Mouse (Mus musculus): ENCODE measurements around the gene Tdgf1.

Tdgf1 gene

DNA sequence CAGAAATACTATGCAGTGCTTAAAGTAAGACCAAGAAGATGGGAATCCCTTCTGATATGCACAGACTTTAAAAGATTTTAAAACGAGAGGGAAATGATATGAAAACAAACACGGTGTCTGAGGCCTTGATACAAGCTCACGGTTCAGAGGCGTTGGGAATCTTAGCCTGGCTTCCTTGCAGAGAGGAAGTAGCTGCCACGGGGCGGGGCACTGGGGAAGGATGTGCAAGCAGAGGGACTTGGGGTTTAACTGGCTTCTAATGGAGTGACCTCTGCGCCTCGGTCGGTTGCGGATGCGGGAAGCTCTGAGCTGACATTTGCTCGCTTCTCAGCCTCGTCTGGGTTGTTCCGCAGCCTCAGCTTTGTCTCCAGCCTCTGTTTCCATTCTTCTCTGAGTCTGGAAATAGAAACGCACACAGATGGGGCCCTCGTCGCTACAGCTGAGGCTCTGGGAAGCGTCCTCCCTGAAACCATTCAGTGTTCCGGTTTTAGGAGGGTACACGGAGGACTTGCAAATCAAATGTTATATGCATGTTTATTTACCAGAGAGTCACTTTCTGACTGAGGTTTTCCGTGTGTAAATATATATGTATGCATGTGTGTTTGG lies 31.2 kb downstream of the Tdgf1 start:
- in situ Hi-C loops (cut with MboI, MseI) = no loop called here

- in situ Hi-C loops (cut with MboI, MseI) = no loop called here
Observed at GRCm38 (mm10) chr9:110909371-110909967, 36.5 kb downstream of the Tdgf1 start.

GRCm38 (mm10) chr9:110908631-110909016 lies 37.3 kb downstream of the Tdgf1 start:
- in situ Hi-C loops (cut with MboI, MseI) = no loop called here

- in situ Hi-C loops (cut with MboI, MseI) = no loop called here
Observed at GRCm38 (mm10) chr9:110907838-110908630, 37.9 kb downstream of the Tdgf1 start.

DNA sequence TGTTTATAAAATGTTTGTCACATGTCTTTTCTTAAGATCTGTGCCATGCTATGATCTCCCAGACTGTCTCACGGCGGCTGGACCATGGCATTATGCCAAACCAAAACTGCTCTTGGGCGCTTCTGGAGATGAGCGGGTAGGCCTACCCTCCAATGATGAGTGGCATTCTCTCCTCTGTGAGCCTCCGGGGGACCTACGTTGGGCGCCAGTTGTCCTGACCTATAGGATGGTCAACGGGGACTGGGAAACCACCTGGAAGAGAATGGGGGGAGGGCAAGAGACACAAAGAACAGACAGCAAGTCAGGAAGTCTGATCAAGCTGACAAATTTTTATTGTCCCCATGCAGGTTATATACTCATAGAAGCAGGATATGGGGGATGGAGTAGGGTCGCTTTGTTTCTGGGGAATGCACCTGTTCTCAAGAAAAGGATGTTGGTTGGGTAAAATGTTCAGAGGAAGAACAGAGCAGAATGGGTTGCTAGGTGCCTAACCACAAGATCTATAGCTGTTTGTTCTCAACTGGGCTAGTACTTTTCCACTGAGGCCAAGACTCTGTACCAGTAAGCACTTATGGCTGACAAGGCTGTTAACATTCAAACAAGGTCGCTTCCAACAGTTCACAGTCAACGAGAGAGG lies 38.6 kb downstream of the Tdgf1 start:
- in situ Hi-C loops (cut with MboI, MseI) = no loop called here

DNA sequence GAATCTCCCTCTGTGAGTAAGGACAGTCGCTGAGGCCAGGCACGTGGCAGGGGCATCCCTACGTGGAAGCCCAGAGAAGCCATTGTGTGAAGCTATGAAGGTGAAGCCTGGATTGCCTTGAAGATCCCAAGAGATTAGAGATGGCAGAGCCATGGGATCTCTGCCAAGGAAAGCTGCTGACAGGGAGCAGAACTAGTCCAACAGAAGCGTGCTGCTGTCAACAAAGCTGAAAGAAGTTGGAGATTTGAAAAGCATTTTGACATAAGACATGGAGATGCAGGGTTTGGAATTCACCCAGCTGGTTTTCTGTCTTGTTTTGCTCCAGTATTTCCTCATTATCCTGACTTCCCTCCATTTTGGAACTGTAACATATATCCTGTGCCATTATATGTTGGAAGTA lies 43.7 kb downstream of the Tdgf1 start:
- in situ Hi-C loops (cut with MboI, MseI) = no loop called here

GRCm38 (mm10) chr9:110901204-110901603 lies 44.8 kb downstream of the Tdgf1 start:
- in situ Hi-C loops (cut with MboI, MseI) = no loop called here

GRCm38 (mm10) chr9:110899451-110900008 lies 46.4 kb downstream of the Tdgf1 start:
- in situ Hi-C loops (cut with MboI, MseI) = no loop called here

- in situ Hi-C loops (cut with MboI, MseI) = no loop called here
Observed at GRCm38 (mm10) chr9:110896595-110896994, 49.4 kb downstream of the Tdgf1 start.

- in situ Hi-C loops (cut with MboI, MseI) = no loop called here
Observed at GRCm38 (mm10) chr9:110895994-110896393, 50.0 kb downstream of the Tdgf1 start.

DNA sequence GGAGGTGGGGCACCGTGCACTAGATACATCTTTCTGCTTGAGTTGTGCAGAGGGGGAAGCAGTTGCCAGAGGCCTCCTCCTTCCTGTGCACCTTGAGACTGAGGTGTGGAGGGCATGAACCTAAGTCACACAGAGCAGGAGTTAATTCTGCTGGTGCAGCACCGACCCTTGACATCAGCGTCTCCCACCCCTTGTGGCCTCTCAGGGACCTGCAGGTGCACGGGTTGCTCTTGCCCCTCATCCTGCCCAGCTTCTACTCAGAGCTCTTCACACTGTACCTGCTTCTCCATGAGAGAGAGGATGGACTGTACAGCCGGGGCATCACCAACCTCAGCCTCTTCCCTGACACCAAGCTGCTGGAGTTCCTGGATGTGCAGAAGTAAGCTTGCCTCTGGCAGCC lies 50.5 kb downstream of the Tdgf1 start:
- in situ Hi-C loops (cut with MboI, MseI) = no loop called here

GRCm38 (mm10) chr9:110893429-110893828 lies 52.5 kb downstream of the Tdgf1 start:
- in situ Hi-C loops (cut with MboI, MseI) = no loop called here

DNA sequence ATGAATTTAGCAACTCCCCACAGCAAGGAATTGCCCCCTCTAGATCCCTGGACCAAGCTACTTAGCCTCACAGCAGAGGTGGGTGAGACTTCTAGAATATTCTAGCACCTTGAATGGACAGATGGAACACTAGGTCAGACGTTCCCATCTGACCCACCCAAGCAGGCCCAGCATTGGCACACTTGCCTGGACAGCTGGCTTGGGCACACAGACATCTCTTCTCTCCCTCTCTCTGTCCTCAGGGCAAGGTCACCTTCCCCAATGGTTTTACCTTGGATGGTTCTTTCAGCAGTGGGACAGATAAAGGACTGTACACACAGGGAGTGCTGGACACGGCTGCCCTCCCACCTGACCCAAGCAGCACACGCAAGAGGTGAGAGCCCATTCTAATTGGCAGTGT lies 53.4 kb downstream of the Tdgf1 start:
- in situ Hi-C loops (cut with MboI, MseI) = no loop called here

DNA sequence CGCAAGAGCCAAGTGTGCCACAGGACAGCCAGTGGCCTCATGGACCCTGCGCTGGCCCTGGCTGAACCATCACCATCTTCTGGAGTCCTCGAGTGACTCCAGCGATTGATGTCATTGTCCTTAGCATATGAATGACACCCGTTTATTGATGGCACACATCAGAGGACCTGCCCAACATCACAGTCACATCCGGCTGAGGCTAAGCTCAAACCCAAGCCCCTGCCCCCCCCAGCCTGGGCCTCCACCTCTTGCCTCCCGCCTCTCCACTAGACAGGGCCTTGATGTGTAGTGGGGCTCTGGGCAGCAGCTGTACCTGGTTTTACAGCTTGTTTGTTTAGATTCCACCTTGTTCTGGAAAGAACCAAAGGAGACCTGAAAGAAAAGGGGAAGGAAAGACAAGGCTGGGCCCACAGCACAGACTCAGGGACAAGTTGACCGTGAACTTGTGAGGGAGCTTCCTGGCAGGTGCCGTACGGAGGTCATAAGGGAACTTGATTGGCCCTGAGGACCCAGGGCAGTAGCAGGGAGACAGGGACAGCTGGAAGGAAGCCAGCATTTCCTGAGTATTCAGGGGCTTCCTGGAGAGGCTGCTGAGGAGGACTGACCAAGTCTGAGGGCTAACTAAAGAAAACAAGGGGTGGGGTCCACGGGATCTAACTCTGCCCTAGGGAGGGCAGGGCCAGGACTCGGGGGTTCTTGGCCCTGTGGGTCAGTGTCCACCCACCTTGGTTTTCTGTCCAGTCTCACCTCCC lies 54.7 kb downstream of the Tdgf1 start:
- in situ Hi-C loops (cut with MboI, MseI) = no loop called here

GRCm38 (mm10) chr9:110890026-110890783 lies 55.8 kb downstream of the Tdgf1 start:
- in situ Hi-C loops (cut with MboI, MseI) = no loop called here
